Mouse (Mus musculus) testis, postnatal 10 days (tissue): ENCODE measurements around the gene Efna1.

Experiments used
- DNase-seq: peaks from one replicate; pipeline ENCODE4 v3.0.0; 2021; ENCODE audit warnings: low spot score

The Efna1 gene

DNA sequence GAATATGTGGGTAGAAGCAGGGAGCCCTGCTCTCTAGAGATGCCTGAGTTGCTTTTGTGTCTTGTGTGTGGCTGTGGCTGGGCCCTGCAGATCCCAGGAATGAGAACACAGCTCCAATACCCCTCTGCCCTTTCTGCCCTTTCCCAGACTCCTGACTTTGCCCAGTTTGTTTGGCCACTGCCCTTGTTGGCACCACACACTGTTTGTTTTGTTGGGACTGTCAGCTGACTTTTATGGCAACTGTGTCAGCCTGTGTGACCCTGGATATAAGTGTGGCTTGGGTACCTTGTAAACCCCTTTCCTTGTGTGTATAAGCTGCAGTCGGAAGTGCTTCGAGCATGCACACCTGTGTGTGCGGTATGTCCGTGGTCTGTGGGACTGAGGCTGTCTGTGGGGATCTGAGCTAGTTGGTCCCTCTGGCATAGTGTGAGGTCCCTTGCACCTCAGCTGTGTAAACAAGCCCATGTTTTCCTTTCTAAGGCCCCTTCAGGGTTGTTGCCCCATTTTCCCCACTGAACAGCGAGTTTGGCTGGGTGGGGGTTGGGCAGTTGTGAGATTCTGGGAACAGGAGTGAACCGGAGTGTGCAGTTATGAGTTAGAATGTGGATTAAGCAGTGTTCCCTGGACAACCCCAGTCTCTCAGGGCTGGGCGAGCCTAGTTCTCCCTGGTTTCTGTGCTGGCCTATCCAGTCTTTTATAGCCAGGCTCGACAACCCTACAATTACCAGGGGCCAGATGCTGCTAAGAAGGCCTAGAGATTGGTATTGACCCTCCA, 24.8 kb upstream of the Efna1 start:
- no peak for DNase-seq

DNA sequence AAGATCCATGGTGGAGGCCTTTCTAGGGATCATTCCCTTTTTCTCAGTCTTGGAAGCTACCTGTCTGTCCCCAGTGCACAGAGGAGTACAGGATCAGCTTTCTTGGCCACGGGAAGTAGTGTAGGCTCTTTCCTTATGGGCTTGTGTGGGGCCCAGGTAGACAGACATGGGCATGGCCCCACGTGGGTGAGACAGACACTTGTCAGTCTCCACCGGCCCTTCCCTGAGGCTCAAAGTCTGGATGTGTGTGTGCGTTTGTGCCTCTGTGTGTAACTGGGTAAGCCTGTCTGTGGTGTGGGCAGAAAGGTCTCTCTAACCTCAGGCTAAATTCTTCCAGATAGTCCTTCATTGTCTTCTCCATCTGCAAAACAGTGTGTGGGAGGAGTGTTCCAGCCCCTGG, 24.2 kb upstream of the Efna1 start:
- no peak for DNase-seq

DNA sequence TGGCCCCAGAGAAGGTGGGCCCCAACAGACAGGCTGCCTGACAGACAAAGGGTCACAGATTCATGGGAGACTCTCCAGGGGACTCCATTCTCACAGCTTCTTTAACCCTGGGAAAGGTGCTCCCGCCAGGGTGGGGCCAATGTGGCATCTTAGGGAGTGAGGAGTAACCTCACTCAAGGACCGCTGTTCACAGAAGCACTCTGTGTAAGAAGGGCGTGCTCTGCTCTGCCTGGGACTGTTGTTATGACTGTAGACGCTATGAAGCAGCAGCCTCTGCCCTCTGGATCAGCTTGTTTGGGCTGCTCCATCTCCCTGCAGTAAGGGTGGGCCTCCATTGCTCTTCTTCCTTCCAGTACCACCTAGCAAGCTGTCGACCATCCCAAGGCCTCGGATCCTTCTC, 23.5 kb upstream of the Efna1 start:
- no peak for DNase-seq

DNA sequence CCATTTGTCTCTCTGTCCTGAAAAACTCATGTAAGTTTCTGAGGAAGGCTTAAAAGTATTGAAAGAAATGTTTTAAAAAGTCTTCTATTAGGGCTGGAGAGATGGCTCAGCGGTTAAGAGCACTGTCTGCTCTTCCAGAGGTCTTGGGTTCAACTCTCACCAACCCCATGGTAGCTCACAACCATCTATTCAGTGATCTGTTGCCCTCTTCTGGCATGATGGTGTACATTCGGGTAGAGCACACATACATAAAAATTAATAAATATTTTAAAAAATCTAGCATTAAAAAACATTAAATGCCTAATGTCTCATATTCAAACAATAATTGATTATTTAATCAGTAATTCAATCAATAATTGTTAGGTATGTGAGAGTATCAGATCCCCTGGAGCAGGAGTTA, 19.6 kb upstream of the Efna1 start:
- DNase-seq, result no peak

DNA sequence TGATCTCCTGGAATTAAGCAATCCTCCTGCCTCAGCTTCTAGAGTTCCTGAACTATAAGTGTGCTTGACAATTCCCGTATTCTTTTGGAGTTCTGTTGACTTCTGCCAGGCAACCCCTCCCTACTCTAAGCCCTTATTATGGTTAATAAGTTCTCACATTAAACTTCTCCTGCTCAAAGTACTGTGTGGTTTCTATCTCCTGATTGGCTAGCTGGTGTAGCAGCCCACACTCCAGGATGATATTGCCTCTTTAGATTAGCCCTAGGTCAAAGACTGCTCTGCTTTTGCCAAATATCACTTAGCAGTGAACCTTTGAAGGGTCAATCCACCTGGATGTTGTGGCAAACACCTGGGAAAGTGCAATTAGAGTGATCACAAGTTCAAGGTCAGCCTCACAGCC, 19.1 kb upstream of the Efna1 start:
- DNase-seq, result no peak

DNA sequence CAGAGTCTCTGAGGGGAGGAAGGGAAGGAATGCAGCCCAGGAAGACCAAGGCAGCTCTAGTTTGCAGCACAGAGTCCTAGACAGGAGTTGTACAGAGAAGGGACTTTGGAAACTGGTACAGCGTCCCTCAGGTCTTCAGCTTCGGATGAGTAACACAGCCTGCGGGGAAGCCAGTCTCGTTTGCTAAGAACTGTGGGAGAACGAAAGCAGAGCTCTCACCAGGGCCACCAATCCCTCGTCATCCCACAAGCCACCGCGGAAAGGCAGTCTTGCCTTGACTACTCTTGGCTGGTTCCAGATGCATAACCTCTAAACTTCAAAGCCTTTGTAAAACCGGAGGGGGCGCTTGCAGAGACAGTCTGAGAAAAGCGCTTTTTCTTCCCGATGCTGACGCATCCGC, 18.6 kb upstream of the Efna1 start:
- no peak for DNase-seq

DNA sequence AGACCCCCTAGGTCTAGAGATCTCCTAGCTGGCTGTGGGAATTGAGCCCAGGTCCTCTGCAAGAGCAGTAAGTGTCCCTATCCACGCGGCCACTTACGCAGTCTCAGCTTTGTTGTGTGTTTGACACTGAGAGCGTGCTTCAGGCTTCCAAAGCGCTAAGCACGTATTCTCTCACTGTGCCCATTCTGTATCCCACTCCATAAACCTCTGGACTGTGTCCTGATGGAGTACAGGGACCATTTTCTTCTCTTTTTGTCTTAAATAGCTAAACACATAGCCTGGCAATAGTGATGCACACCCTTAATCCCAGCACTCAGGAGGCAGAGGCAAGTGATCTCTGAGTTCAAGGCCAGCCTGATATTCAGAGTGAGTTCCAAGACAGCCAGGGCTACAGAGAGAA, 18.0 kb upstream of the Efna1 start:
- DNase-seq, result no peak

DNA sequence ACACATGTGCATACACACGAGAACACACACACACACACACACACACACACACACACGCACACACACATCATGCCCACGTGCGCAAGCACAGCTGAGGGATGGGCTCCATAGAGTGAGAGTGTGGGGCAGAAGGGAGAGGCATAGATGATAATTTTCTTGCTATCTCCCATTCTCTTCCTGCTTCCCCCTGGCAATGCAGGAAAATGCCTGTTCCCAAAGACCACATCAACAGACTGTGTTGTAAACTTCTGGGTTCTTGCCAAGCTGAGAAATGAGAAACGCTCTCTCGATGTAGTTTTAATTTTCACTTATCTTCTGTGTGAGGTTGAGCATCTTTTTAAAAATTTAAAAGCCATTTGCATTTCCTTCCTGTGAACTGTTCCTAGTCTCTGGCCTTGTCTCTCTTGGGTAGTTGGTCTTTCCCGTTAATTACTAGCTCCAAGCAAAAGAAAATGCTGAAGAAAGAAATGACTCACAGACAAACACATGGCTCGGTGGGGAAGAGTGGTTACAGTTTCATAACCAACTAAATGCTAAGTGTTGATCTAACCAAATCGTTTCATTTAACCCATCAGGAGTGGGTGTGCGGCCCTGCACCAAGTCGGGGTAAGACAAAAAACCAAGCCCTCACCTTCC, 15.9 kb upstream of the Efna1 start:
- no peak for DNase-seq

DNA sequence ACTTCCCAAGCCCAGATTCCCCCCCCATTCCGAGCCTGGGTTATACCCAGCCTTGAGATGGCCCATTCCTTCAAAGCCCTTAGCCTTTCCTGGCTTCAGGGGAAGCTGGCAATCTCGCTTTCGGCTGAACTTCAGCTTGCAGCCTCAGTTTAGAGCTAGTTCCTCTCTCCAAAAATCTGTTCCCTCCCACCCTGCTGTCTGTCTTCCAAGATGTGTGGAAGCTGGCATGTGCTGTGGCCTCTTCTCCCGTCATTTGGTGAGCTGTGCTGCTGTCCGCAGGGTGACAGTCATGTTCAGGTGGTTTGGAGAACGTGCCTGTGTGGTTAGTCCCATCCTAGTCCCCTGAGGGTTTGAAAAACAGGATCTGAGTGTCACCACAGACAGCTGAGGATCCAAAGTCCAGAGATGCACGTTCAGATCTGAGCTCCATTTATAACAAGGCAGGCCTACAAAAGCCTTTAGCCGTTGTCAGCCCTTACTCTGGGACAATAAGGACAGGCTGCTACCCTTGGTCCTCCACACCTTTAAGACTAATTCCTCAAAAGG, 14.8 kb upstream of the Efna1 start:
- DNase-seq, result no peak

DNA sequence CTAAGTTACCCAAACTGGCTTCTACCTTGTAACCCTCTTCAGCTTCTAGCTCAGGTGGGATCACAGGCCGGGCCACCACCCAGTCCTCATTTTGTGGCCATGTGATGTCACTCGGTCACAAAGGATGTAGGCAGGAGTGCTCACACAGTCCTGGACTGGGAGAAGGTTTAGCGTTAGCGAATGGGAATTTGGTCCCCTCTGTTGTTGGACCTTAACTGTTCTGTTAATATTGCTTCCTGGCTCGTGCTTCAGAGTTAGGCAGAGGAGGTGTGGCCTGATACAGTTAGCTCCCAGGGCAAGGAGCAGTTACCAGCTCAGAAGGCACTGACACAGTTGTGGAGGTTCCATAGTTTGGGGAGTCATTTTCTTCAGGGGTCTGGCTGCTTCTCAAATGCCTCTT, 13.3 kb upstream of the Efna1 start:
- DNase-seq, result no peak

DNA sequence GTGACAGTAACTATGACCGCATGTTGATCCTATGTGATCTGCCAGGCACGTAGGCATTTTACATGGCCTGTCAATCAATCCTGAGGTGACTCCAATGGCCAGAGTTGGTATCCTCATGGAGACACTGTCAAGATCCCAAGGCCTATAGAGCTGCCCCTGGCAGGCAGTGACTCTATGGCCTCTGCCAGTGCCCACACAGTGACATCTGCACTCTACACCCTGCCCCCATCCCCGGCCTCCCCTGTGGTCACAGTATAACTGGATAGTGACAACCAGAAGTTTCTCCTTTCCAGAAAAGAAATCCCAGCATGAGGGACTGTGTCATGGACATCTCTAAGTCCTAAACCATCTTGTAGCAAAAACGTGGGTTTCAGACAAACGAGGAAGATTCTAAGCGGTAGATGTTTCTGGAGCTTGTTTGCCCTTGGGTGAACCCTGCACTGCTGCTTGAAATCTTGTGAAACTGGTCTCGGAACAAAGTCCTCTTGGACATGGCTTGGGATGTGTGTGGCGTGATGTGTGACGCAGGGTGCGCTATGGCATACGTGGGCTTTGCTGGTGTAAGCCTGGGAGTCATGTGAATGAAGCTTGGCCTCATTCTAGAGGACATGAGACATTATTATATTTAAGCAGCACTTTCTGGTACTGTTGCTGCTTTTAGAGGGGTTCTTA, 12.4 kb upstream of the Efna1 start:
- no peak for DNase-seq

DNA sequence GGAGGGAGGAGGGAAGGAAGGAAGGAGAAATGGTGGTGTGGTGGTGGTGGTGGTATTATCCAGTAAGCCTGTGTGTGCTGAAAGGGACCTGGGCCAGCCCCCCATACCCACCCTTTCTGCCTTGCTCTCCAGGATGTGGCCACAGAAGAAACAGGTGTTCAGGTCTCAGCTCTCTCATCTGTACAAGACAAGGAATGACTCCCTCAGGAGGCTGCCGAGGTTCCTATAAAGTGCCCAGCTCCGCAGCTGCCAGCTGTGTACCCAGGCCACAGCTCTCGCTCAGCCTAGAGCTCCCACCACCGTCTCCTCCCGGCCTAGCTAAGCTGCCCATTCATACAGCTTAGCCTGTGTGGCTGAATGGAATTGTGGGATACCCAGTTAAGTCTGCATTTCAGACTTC, 11.4 kb upstream of the Efna1 start:
- DNase-seq, result no peak

DNA sequence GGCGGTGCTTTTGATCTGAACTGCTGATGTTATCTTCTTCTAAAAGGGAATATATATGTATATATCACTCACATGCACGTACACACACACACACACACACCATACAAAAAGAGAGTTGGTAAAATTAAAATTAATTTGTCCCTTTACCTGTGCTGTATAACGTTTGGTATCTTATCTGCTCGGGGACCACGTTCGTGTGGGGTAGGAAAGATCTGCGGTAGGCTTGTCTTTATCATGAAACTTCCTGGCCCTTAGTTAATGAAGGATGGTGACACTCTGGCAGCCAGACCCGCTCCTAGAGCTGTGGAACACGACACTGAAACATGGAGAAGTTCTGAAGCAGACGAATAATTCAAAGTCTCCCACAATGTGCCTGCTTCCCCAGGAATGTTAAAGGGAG, 10.9 kb upstream of the Efna1 start:
- no peak for DNase-seq

DNA sequence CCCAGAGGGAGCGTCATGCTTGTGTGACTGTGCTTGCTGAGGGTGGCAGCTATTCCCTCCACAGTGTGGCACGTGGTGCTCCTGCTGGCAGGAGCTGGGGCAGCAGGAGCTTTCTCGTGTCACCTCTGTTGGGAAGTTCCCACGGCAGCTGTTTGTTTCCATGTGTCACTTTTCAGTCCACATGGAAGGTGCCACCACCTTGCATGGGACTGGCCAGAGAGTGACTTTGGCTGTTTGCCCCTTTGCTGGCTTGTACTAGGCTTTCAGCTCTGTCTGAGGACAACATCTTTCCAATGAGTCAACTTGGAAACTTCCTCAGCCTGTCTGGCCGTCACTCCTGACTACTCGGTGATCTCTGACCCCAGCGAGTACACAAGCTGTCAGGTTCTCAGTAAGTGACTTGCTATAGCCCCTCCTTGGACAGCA, 7.6 kb upstream of the Efna1 start:
- DNase-seq, result no peak

DNA sequence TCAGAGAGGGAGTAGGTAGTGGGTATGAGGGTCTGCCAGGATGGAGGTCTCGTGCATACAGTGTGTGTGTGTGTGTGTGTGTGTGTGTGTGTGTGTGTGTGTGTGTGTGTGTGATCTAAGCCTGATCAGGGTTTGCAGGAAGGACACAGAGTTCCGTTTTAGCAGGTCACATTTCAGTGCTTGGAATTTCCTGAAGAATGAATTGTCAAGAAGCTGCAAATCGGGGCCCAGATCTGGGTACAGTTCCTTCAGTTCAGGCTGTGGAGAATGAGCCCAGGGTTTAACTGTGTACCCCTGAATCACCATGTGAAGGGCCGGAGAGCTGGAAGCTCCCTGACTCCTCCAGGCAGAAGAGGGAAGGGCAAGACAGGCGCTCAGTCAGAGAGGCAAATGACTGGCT, 6.3 kb upstream of the Efna1 start:
- DNase-seq, result no peak

DNA sequence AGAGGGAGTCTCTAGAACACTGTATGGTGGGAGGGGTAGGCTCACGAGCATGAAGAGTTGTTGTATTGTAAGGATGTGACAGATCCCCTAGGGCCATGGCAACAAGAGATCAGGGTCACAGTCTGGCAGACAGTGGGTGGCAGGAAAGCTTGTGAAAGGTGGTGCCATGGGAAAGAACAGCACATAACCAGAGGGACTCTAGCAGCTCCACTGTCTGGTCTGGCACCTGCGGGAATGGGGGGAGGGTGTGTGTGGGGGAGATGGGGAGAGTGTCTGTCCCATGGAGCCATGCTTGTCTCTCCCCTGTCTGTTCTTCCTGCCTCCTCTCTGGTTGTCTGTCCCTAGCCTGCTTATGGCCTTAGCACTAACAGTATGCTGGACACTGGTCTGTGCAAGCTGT, 4.6 kb upstream of the Efna1 start:
- DNase-seq, result no peak

DNA sequence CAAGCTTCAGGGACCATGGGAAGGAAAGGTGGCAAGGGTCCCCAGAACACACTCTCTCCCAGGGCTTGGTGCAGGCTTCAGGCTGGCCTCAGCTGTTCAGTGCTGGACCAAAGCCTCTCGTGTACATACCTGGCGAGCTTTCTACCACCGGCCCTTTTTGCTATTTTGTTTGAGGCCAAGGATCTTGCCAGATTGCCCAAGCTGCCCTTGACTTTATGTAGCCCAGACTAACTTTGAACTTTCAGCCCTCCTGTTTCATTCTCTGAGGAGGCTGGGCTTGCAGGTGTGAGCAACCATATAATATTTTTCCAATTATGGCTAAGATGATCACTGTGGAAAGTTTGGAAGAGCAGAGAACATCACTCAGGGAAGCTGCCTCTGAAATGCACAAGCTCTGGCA, 3.3 kb upstream of the Efna1 start:
- DNase-seq, result no peak

DNA sequence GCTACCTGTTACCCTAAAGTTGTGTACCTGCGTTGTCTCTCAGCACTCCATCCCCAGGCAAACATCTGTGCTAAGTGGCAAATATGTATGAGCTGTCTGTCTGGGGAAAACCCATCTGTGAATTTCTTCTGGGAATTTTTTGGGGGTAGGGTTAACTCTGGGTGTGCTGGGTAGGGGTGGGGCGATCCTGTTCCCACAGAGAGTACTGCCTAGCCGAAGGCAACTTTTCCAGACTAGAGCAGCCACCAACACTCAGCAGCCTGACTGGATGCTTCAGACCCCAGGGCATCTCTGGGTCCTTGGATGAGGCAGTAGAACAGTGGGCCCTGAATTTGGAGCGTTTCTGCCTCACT, 1.3 kb upstream of the Efna1 start:
- DNase-seq, result no peak

DNA sequence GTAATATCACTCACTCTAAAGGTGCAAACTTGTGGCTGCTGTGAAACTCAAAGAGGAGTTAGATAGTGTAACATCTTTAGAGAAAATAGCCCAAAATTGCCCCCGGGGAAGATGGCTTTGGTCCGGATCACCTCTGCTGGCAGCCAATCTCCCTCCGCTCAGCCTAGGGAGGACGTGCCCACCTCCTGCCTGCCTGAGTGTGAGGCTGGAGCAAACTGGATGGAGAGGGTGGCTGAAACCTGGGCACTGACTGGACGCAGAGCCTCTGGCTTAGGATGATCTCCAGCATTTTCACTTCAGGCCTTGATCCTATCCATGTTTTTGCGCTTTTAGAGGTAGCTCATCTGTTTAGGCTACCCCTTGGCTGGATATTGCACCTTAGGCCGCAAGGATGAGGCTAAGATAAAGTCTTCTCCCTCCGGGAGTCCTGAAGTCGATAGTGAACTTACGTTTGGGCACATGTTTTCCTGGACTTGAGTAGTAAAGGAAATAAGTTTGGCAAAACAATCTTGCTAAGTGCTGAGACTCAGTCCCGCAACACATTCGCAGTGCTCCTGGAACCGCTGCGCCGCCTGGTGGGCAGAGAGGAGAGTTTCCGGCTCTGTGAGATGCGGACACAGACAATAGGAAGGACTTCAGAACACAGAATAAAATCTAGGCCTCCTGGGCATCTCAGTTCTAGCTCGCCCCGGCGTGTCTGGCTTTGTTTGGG, 793 bp upstream of the Efna1 start:
- peak; percentile 92 for DNase-seq

DNA sequence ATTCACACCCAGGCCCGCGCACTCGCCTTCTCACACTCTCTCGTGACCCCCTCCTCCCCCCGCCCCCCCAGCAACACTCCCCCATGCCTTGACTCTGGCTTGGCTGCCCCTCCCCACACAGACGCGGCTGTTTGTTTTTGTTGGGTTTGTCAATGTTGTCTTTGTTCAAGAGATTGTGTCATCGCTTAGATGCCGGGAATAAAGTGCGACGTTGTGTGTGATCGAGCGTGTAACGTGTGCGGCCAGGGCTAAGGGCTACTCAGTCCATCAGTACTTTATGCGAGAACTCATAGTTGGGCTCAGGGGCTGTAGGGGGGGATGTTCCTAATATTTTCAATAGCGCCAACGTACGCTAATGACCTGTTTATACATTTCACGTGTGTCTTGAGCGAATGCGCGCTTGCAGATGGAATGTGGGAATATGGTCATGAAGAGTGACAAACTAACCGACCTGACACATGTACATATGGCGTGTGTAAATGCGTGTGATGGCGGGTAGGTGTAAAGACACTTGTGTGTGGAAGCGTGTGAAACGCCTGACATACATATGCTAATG, 814 bp downstream of the Efna1 start:
- no peak for DNase-seq

DNA sequence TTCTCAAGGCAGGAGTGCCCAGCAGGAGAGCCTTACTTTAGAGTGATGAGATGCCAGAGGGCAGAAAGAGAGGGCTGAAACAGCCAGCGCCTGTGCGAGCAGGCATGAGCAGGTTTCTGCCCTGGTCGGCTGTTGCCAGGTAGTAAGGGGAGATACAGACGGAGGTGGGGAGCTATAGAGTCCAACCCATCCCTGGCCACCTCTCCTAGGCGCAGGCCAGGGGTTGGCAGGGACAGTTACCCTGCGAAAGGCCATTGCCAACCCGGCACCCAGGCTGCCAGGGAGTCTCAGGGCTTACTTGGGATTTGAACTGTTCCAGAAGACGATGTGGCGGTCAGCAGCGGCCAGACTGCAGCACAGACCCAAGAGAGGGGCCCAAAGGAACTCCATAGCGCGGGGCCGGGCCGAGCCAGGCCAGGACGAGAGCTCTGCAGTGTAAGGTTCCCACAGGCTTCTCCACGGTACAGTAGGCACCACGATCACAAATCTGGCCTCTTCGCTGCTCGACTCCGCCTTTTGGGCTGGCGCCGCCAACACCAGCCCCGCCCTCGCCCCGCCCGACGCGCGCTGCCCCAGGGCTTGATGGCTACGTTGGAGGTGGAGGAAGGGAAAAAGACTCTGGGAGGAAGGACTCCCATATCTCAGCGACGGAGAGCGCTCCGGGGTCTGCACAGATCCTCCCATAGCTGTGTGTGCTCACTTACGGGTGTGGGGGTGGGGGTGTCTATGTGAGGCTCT, 1.6 kb downstream of the Efna1 start:
- DNase-seq, result peak; percentile 85

DNA sequence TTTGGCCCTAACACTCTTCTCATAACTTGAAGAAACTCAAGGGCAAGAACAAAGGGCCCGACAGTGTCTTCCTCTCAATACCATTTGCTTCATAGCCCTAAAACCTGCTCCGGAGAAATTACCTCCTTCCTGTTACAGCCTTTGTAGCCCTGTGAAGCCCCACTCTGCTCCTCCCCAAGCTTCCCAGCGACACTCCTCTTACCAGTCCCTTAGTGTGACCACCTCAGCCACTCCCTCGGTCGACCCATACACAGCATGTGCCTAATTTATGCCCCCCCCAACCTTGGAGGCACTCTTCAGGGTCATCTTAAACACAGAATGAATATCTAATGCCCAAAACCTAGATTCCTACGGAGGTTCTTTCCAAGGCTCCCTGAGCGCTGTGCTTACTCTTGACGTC, 2.3 kb downstream of the Efna1 start:
- DNase-seq, result no peak
